Mouse (Mus musculus) R1 (cell line): ENCODE measurements at regions not wholly inside any gene's neighbourhood (a gene's known extent, or its start where the extent isn't known, plus 50 kb on each side); places are given as distances from the start of the nearest gene placed in this dataset.
"Not testable (repeated sequence)": the region's sequence is repeated elsewhere in the genome, so short reads cannot be mapped to it uniquely, and the experiment has no call there.

Source experiments
- DNase-seq: peaks from one replicate; pipeline ENCODE4 v3.0.0-alpha.2; 2018; ENCODE audit warnings: low read depth, low spot score

DNA sequence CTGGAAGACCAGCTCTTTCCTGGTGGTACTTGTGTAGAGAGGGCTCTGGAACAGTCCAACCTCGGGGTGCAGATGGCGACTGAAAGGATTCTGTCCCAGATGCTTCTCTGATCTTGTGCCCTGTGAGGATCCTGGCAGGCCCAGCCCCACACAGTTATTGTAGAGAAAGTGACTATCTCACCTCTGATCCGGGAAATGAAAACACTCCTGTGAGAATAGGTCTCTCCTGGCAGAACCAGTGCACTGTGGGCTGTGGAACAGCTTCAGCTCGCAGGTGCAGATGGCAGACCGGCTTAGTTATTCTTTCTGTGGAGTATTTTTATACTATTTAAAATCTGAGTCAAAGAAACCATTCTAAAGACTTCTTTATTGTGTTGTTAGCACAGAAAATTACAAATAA is 742.1 kb upstream of the Marcks start:
- no peak for DNase-seq

DNA sequence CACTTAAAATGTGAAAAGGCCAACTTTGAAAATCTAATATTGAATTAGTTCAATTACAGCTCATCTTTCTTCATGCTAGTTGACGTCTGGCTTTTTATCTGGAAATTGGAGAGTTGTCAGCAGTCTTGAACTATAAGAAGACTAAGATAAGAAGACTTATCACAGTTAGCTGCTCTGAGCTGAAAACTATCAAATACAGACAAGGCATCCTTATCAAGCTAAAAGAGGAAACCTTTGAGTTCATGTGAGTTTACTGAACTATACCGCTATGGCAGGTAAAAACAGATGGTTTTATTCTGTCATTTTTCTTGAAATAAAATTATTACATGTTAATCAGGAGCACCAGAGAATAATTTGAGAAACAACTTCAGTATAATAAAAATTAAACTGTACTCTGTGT is 735.2 kb upstream of the Marcks start:
- no peak for DNase-seq

DNA sequence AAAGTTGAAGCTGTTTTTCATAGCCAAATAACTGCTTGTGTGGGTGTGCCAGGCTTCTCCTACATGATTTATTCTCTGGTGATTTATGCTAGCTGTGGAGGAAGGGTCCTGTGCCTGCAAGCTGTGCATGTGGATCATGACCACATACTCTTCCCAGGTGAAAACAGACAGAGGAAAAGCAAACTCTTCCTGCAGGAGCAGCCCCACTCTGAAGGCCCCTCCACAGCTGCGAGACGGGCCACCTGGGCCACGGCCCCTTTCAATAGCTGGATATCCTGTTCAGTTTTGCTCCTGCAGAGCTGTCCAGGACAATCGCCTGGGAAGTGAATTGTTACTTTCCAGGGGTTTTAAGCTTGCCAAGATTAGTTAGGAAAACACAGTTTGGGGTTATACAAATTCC is 722.3 kb upstream of the Marcks start:
- no peak for DNase-seq

DNA sequence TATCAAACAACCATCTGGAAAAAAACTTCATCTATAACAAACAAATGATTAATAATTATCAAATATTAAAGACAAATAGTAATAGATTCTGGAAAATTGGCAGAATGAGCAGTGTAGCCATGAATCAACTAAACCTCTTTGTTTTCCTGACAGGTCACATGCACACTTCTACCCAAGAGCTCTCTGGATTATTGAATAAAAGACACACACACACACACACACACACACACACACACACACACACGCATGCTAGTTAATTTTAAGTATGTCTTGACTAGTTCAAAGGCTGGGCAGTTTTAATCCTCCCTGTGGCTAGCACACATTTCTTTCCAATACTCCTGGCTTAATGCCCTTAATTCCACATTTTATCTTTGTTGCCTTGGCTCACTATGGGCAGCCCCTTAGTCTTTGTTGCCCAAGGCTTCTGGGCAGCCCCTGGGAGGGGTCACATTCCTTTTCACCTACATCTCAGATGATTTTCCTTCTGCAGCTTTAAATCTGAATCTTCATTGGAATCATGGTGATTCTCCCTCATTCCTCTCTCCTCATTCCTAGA is 710.6 kb upstream of the Marcks start:
- no peak for DNase-seq

DNA sequence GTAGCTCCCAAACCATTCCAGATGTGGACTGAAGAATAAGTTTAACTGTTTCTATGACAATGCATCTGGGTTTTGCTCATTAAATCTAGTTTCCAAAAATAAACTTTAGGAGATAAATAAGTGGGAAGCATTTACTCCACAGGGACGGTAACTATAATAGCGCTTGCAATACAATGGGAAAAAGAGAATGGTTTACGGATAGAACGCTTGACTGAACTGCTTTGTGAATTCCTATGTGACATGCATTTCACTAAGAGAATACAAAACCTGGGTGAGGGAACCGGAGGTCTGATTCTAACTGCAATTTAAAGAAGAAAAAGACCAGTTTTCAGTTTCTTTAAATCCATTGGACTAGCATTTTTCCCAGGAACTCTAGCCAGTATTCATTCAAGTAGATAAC is 704.1 kb upstream of the Marcks start:
- DNase-seq: peak; percentile 4

DNA sequence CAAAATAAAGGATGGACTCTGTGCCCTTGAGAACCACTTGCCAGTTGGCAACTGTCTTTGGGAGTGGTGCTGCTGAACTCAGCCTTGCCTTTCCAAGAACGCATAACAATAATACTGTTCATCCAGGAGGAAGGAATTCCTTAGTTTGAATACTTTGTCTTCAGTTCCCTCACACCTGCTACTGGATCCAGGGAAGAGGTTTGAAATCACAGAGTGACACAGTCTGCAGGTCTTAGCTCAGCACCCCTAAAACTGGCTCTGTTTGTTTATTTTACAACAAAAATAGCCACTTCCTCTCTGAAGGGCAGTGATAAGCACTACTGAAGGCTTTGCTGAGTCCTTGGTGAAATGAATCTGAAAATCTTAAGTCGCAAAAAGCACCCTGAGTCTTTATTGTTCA is 703.1 kb upstream of the Marcks start:
- peak; percentile 70 for DNase-seq

DNA sequence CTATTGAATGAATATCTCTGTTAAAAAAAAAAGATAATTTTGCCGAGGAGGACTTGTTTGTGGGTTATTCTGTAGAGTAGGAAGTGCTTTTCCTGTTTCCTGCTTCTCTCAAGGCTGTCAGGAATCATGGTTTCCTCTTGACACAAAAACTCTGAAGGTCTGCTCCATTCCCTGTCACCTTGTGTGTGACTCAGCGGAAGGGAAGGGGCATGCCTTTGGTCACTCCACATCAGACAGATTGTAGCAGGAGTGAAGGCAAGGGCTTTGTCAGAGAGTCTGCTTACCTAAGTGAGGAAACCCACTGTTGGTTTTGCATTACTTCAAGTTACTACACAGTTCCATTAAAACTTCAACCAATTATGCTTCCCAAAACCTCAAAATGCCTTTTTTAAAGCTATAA is 699.0 kb upstream of the Marcks start:
- no peak for DNase-seq

DNA sequence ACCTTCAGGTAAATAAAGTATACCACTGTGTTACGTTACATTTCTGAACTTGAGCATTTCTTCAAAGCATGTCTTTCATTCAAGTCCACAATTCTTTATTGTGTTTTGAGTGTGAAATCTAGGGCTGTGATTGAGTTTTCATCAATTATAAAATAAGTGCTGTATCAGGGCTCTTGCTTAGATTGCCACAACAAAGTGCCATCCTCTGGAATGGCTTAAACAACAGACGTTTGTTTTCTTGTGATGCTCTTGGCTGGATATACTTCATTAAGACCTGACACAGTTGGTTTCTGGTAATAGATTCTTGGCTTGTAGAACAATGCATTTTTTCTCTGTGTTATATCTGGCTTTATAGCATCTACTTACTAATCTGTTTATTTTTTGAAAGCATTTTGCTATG is 674.3 kb upstream of the Marcks start:
- DNase-seq: no peak

DNA sequence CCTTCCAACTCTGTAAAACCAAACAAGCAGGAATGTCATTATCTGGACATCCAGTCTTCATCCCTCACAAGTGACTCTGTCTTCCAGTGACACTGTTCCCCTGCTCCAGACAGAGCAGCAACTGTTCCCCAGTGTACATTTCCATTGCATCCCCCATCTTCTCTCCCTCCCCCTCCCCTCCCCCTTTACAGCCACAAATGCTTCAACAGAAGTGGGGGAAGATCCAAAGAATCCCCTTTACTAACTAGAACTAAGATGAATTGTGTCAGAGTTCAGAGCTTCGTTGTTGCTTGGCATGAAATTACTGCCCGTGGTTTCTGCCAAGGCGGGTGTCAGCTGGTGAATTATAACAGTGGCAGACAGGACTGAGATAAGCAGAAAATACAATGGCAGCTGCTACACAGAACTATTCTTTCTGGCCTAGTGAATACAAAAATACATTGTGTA is 673.7 kb upstream of the Marcks start:
- no peak for DNase-seq

DNA sequence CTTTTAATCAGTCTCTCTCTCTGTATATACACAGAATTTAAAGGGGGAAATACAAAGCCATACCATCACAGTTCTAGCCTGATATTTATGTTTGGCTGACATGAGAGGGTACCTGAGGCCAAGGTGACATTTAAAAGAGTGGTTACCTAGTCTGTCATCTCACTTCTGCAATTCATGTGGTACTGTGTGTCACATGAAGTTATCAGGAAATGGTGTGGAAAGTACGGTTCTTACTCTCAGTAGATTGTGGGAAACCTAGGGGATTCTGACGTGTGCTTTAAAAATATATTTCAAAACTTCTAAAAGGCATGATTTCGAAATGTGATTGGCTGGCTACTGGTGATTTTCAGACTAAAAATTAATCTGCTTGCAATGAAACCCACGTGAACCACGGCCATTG is 673.1 kb upstream of the Marcks start:
- no peak for DNase-seq

DNA sequence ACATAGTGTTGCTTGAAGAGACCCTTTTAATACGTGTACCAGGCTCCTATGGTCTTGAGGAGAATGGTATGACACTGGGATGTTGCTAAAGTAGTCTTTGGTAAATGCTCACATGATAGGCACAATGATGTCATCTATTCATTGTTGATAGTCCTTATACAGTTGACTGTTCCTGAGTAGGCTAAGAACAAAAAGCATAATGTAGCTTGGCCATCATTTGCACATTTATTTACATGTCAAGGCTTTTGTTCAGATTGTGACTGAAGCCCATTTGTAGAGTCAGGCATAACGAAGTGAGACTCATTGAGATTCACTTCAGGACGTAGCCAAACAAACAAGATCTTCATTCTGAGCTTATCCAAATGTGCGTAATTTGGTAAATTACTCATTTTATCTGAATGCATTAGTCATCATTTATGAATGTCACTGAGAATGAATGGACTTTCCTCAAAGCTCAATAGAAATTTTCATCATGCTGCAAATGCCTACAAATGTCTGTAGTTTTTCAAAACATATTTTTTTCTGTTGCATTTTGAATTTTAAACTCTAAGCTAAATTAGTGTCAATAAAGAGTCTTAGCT is 664.6 kb upstream of the Marcks start:
- DNase-seq: no peak

DNA sequence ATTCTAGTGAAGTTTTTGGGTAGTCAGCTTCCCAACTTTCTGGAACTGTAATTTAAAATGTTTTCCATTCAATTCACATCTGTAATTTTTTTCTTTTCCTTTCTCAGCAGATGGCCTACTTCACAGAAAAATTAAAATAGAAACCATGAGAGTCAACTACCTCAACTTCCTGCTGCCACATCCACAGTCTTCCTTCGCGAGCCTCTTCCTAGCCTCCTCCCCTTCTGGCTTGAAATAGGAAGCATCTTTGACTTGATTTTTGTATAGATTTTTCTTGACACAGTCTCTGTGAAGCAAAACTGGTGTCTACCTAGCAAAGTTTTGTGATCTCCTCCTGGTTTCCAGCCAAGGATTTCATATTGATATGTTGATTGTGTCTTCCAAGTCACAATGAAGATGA is 660.7 kb upstream of the Marcks start:
- no peak for DNase-seq

DNA sequence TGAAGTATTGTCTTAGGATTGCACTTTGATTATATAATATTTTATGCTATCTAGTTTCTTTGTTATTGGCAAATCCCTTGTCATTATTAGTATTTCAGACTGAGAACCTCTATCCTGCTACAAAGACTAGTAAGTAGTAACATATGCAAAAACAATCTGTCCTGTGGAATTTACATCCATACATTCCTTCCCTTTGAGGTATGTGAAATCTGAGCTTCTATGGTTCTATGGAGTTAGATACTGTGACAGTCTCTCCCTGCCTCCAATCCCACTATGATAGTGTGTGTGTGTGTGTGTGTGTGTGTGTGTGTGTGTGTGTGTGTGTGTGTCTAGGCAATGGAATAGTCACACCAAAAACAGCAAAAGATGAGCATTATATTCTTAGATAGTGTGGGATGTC is 659.6 kb upstream of the Marcks start:
- DNase-seq: no peak

DNA sequence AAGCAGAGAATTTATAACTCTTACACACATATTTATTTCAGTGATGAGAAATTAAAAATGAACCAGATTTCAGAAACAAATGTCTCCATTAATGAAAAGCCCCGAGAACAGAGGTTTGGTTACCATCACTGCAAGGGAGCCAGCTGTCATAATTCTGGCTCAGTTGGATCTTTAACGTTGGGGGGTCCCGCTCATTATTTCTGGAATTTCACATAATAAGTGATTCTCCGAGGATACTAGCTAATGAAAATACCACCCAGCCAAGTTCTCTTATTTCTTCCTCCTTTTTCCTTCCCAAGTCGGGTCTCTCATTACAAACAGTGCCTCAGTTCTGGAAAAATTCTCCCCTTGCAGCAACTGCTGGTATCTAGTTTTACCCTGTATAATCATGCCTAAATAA is 659.0 kb upstream of the Marcks start:
- DNase-seq: no peak

DNA sequence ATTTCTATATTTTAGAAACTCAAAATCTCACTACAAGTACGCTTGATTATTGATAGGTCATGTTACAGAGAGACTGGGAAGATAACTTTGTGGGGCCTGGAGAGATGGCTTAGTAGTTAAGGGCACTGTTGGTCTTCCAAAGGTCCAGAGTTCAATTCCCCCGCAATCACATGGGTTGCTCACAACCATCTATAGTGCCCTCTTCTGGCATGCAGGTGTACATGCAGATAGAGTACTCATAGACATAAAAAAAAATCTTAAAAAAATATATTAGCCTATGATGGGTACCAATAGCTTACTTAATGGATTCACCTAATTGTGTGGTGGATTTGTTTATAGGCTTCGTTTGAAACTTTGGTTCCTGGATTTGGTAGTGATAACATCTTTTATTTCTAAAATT is 654.2 kb upstream of the Marcks start:
- peak; percentile 7 for DNase-seq

DNA sequence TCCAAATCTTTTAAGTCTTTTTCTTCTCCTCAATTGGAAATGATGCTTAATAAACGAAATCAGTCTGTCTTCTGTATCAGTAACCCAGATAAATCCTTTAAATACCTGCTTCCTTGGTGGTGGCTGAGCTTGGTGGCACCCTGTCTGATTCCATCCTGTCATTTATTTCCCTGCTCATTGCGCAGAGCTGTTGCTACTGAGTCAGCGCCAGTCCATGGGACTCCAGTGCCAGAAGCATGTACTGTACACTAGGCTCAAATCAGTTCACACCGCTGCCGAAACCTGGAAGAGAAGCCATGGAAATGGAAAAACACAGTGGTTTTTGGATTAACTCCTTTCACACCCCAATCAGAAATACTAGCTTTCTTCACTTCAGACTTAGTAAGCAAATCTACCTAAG is 649.3 kb upstream of the Marcks start:
- DNase-seq: no peak

DNA sequence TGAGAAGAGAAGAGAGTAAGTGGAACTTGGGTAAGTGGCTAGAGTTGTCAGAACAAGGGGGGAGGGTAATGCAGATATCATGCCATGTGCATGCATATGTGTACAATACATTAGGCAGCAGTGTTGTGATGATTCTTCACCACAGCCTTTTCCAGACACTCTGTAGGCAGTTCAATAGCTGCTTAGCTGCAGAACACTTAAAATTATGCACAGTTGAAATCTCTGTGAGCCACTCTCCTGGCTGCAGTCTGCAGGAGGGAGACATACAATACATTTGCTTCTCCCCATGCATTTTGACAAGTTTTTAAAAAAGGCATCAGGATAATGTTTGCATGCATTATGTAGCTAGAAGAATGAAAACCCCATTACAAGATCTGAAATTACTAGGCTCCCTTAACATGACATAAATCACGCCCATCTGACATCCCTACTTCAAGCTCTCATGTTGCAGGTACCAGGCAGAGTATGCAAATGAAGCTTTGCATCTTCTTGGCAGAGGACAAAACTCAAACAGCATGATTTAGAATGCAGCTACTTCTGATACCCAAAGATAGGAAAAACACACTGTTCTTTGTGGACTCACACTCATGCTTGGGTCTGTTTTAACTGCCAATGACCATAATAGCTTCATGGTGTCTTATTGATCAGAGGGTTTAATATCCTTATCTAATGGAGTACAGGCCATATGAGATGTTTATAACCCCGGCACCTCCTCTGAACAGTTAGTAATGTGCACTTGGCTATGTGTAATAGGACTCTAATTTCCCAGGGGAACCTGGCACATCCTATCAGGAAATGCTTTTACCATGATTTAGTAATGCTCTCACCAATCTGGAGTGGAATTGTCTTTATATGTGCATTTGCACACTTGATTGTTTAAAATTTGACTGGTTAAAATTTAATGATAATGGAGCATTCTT is 640.9 kb upstream of the Marcks start:
- no peak for DNase-seq

DNA sequence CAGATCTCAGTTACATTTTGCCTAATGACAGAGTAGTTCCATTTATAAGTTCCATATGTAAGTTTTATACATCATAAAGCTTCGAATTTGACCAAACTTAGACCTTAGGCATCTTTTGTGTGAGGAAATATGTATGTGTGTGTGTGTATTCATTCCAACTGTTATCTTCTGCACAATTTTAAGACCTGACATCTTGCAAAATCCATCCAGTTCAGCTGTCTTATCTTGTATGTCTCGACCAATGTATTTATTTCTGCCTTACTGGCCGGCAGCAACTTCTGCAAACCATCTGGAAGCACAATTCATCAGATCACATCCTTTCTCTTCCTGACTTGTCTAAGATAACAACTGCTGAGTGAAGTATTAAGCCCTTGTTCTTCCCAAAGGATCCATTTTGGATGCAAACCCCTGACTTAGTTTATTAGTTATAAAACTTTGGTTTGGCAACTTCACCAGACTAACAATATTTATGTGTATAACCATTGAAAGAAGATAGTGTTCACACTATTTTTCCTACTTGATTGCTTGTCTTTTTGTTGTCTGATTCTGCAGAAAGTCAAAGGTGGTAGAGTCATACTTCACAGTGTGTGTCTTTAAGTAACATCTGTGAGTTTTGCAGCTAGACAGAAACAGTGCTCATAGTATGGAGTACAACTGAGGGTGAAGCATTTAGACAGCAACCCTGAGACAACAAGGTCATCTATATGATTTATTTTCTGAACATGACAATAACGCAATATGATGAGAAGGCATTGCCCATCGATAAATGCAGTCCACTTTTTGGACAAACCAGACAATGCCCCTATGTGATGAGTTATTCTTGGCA is 622.0 kb upstream of the Marcks start:
- DNase-seq: no peak

DNA sequence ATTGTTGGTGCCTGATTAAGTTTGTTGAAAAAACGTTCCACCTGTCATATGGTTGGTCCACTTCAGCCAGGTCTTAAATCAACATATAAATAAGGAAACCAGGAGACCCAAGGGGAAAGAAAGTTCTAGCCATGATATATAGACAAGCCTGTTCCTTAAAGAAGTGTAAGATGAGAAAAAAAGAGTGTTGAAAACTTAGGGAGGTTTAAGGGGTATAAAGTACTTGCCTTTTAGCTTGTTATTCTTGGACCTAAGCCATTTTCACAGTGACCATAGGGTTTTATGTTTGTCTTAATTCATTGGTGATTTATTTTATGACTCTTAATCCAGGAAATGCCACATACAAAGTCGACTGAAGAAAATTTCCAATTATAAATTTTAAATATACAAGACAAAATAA is 602.9 kb upstream of the Marcks start:
- no peak for DNase-seq

DNA sequence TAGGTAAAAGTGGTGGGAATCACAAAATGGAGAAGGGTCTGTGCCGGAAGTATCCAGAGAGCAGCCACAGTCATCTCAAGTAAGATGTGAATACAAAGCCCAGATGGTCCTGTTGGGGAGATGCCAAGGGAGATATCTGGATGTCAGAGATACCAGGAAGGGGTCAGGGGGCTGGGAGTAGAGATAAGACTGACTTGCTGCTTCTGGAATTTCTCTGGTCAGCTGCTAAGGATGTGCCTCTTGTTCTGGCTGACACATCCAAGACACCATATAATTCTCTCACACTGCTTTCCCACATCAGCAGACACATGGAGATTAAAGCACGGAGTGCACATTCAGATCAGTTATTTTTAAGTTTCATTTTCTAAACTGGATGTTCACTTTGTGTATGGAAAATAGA is 600.3 kb upstream of the Marcks start:
- no peak for DNase-seq

DNA sequence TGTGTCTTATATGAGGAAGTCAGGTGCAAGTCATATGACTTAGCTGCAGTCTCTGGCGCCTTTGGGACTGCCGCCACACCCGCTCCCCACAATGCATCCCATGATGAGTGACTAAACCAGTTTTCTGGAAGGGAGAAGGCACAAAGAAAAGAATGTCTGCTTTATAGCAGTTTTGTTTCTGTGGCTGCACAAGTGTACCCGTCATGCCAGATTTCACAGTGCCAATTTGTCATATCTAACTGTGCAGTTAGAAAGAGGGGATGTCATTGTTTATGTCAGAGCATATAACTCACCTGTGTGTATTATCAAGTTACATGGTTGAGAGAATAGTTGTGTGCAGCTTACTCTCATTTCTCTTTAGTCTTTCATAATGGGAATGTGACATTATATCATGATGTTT is 586.9 kb upstream of the Marcks start:
- DNase-seq: peak; percentile 5

DNA sequence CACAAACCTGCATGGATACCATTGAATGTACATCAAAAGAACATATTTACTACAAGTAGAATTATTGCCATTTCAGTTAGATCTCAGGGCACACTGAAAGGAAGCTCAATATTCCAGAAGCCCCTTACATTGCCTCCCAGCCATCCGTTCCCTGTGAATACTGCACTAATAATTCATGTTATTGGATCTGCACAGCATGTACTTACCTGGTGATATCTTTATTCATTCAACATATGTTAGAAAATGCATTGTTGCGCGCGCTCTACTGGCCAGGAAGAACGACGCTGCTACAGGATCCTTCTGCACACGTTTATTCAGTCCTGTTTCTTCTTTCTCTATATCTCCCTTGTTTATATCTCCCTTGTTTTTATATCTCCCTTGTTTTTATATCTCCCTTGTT is 586.3 kb upstream of the Marcks start:
- not testable (repeated sequence) for DNase-seq
